Mouse (Mus musculus): ENCODE measurements around the gene Gzmm. TPM values are rescaled to one million over a fixed set of nuclear protein-coding genes. Genes with fewer than 3 reads are reported as not detected.

The Gzmm gene
- polyA plus RNA-seq (2017; shearing (Covaris generic)): 0.90 TPM

DNA sequence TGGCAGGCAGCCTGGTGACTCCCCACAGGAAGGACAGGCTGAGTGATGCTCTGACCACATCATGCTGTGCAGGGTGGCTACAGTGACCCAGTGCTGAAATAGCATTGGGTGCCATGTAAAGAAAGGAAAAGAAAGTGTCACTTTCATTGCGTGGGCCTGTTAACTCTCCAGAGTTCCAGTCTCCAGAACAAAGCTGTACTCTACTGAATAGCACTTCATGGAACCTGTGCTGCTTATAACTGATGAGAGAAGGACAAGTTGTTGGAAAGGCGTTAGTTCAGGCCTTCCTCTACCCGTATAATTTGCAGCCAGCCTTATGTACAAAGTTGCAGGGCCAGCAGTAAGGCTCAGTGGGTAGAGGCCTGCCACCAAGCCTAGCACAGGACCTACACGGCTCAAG lies at the start of gene Gzmm:
Gene Gzmm (plus strand): TSS at position 301 of the 400 bp plus-strand sequence.

DNA sequence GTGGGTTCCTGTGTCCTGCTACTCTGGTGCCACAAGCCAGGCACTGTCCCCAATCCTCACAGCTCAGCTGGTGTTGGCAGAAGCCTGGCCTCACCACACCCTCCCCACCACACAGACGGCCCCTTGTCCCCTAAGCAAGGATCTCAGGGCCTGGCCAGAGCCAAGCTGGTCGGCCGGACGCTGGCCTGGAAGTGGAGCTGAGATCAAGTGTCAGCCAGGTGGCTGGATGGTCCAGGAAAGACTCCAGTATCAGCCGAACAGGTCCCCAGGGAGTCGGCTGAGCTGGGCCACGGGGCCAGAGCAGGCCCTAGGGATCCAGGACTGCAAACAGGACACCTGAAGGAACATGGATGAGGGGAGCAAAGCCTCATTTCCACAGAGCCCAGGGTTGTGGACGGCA lies 43.1 kb upstream of the Gzmm start, which contains the start of gene Odf3l2:
Gene Odf3l2 (minus strand): TSS at position 28 of the 400 bp plus-strand sequence.

DNA sequence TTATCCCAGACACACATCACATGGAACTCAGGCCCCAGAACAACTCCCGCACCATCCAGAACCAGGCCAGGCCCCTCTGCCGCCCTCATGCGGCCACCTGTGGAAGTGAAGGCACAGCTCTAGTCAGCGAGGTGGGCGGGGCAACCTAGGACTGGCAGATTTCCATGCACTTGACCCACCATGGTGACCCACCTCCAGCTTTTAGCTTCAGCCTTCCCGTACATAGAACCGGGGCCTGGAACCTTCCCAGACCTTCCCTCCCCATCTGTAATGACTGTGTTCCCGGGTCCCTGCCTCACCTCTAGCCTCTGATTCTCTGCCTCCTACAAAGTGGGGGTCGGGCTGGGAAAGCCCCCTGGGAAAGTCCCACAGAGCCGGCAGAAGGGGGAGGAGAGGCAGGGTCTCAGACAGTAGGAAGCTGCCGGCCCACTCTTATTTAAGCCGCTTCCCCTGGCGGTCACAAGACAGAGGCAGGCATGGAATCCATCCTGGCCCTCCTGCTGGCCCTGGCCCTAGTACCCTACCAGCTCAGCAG lies 24.6 kb upstream of the Gzmm start, which contains the start of gene Madcam1:
Gene Madcam1 (plus strand): TSS at position 429 of the 535 bp plus-strand sequence.

DNA sequence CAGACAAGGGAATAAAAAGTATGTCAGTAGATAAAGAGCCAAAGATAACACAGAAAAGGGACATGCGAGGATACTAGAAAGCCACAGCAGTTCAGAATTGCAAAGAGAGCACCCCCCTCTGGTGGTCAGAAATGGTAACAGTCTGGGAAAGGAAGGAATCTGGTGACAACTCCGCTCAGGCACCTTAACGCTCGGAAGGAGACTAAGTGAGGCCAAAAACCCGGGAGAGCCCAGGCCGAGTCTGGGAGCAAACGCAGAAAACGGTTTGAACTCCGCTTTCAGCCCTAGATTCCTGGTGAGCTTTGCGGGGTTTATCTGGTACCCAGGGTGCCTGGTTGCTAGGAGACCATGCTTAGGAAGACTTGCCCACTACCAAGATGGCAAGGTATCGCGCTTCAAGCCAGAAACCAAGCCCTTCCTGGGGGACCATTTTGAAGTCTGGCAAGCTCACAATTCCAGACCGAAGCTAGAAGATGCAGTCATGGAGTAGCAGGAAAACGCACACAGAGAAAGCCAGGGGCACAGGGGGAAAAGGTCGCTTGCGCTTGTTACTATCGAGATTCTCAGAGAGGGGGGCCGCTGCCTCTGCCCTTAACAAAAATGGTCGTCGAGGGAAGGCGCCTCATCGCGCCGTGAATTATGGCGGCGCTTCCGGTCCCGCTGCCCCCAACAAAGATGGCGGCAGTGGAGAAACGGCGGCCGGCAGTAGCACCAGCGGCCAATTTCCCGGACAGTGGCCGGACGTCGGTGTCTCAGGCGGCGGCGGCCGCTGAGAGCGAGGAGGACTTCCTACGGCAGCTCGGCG lies 19.8 kb upstream of the Gzmm start, which contains the start of gene Tpgs1:
Gene Tpgs1 (plus strand): TSS at position 599 of the 805 bp plus-strand sequence.

DNA sequence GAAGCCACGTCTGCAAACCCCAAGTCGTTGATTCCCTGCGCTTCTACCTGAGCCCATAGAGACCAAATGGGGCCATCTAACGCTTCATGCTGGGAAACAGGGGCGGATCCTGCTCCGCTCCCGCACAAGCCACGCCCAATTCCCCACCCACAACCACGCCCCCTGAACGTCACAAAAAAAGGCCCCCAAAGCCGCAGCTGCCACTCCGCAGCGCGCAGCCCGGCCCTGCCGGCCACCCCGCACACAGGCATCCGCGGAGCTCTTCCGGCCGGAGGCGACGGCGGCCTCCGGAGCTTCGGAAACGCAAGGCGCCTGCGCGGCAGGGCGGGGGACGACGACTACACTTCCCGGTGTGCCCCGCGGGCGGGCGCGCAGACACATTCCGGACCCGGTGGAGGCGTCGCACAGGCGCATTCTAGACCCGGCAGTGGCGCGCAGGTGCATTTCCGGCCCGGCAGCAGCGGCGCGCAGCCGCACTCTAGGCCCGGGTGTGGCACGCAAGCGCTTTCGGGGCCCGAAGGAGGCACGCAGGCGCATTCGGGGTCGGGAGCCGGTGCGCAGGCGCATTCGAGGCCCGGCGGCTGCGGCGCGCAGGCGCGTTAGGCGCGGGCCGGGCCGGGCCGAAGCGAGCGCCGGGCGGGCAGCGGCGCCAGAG lies 7.1 kb upstream of the Gzmm start, which contains the start of gene Cdc34:
Gene Cdc34 (plus strand): TSS at position 605 of the 655 bp plus-strand sequence.

DNA sequence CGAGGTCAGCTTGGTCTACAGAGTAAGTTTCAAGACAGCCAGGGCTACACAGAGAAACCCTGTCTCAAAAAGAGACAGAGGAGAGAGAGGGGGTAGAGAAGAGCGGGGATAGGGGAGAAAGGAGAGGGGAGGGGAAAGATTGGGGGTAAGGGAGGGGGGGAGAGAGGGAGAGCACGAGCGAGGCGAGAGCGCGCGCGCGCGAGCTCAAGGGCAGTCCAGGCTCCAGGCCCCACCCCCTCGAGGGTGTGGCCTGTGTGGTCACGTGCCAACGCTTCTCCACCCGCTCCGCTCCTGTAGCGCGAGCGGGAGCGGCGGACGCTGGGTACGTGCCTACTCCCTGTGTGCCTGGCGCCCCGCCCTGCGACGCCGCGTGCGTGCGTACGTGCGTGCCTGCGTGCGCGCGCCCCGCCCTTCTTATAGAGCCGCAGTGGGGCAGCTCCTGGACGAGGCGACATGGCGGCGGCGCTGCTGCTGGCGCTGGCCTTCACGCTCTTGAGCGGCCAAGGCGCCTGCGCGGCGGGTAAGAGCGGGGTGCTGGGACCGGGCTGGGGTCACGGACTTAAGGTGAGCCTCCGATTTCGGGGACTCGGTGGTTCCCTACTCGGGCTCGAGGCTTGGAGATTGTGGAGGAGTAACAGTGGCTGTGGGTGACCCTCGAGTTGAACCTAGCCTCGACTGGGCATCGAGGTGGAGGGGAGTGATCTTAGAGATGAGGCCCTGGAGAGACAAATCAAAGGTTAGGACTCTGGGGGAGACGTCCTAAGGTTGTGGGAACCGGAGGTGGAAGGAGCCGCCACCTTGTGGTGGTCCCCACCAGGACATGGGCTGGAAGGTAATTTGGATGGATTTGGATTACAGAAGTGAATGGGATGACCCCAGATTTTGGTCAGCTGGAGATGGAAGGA lies 15.5 kb downstream of the Gzmm start, which contains the start of gene Bsg:
Gene Bsg (plus strand): TSS at position 427 of the 905 bp plus-strand sequence.

DNA sequence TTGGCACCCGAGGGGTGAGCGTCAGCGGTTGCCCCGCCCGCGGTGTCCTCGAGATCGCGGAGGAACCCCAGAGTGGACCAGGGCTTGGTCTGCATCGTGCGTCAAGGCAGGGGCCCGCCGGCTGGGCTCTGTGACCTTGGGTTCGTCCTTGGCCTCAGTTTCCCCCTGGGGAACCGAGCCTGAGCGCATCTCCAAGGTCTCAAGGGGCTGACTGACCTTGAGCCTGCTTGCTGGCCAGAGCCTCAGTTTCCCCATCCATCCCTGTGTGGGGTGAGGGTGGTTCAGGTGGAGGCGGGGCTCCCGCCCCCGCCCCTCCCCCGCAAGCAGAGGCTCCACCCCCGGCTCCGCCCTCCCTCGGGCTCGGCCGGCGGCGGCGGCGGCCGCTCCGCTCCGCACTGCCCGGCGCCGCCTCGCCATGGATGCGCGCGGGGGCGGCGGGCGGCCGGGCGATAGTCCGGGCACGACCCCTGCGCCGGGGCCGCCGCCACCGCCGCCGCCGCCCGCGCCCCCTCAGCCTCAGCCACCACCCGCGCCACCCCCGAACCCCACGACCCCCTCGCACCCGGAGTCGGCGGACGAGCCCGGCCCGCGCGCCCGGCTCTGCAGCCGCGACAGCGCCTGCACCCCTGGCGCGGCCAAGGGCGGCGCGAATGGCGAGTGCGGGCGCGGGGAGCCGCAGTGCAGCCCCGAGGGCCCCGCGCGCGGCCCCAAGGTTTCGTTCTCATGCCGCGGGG lies 27.6 kb downstream of the Gzmm start, which contains the start of gene Hcn2:
Gene Hcn2 (plus strand): TSS at position 381 of the 734 bp plus-strand sequence.

Other genes starting within 250 kb of the Gzmm start
- not detected for gene Vmn2r83, start 220.3 kb upstream of the Gzmm start, polyA plus RNA-seq (2017; shearing (Covaris generic))
- 0.82 TPM for gene Plpp2, start 155.2 kb upstream of the Gzmm start, polyA plus RNA-seq (2017; shearing (Covaris generic))
- 62.4 TPM for gene Mier2, start 133.8 kb upstream of the Gzmm start, polyA plus RNA-seq (2017; shearing (Covaris generic))
- not detected for gene Theg, start 101.7 kb upstream of the Gzmm start, polyA plus RNA-seq (2017; shearing (Covaris generic))
- gene C2cd4c, start 75.0 kb upstream of the Gzmm start, polyA plus RNA-seq (2017; shearing (Covaris generic)): not detected
- not detected for gene Shc2, start 51.1 kb upstream of the Gzmm start, polyA plus RNA-seq (2017; shearing (Covaris generic))
- gene Odf3l2, start 43.3 kb upstream of the Gzmm start, polyA plus RNA-seq (2017; shearing (Covaris generic)): not detected
- not detected for gene Madcam1, start 24.5 kb upstream of the Gzmm start, polyA plus RNA-seq (2017; shearing (Covaris generic))
- 24.9 TPM for gene Tpgs1, start 19.7 kb upstream of the Gzmm start, polyA plus RNA-seq (2017; shearing (Covaris generic))
- gene Cdc34, start 6.8 kb upstream of the Gzmm start, polyA plus RNA-seq (2017; shearing (Covaris generic)): 81.2 TPM
- 151 TPM for gene Bsg, start 15.5 kb downstream of the Gzmm start, polyA plus RNA-seq (2017; shearing (Covaris generic))
- gene Hcn2, start 27.6 kb downstream of the Gzmm start, polyA plus RNA-seq (2017; shearing (Covaris generic)): not detected
- 45.2 TPM for gene Polrmt, start 57.6 kb downstream of the Gzmm start, polyA plus RNA-seq (2017; shearing (Covaris generic))
- 0.21 TPM for gene Fgf22, start 66.1 kb downstream of the Gzmm start, polyA plus RNA-seq (2017; shearing (Covaris generic))
- 59.0 TPM for gene Rnf126, start 77.9 kb downstream of the Gzmm start, polyA plus RNA-seq (2017; shearing (Covaris generic))
- 0.52 TPM for gene Fstl3, start 88.3 kb downstream of the Gzmm start, polyA plus RNA-seq (2017; shearing (Covaris generic))
- gene Prss57, start 101.9 kb downstream of the Gzmm start, polyA plus RNA-seq (2017; shearing (Covaris generic)): not detected
- gene Palm, start 104.6 kb downstream of the Gzmm start, polyA plus RNA-seq (2017; shearing (Covaris generic)): 1.4 TPM
- not detected for gene Misp, start 132.0 kb downstream of the Gzmm start, polyA plus RNA-seq (2017; shearing (Covaris generic))
- 654 TPM for gene Ptbp1, start 165.4 kb downstream of the Gzmm start, polyA plus RNA-seq (2017; shearing (Covaris generic))
- not detected for gene Prtn3, start 185.5 kb downstream of the Gzmm start, polyA plus RNA-seq (2017; shearing (Covaris generic))
- 12.7 TPM for gene Plppr3, start 185.6 kb downstream of the Gzmm start, polyA plus RNA-seq (2017; shearing (Covaris generic))
- gene Elane, start 197.2 kb downstream of the Gzmm start, polyA plus RNA-seq (2017; shearing (Covaris generic)): not detected
- not detected for gene Cfd, start 201.8 kb downstream of the Gzmm start, polyA plus RNA-seq (2017; shearing (Covaris generic))
- gene Med16, start 219.9 kb downstream of the Gzmm start, polyA plus RNA-seq (2017; shearing (Covaris generic)): 36.7 TPM
- gene Gm26602, start 221.8 kb downstream of the Gzmm start, polyA plus RNA-seq (2017; shearing (Covaris generic)): 16.0 TPM
- gene Kiss1r, start 228.0 kb downstream of the Gzmm start, polyA plus RNA-seq (2017; shearing (Covaris generic)): 0.34 TPM
- 135 TPM for gene R3hdm4, start 232.2 kb downstream of the Gzmm start, polyA plus RNA-seq (2017; shearing (Covaris generic))
- gene Arid3a, start 238.0 kb downstream of the Gzmm start, polyA plus RNA-seq (2017; shearing (Covaris generic)): 4.1 TPM

Data from naive thymus-derived CD4-positive, alpha-beta T cell, adult 5 months (primary cell).